In the genomic region with DNA sequence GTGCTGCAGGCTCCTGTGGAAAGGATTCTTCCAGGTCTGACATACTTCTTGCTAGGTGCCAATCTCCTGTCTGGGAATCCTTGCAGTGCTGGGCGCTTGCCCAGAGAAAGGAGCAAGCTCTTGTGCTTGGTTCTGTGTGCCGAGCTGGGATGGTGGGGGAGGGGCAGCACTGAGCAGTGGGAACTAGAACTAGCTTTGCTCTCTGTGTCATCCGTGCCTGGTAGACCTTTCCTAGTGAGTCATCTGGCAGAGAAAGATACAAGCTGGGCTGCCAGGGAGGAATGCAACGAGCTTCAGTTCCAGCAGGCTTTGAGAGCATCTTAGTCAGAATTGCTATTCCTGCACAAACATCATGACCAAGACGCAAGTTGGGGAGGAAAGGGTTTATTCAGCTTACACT, we compare ENCODE assay signal across 8 mouse cellular contexts.
DNase-seq lines count a peak whose midpoint lies in the region; ATAC-seq and TF ChIP-seq lines count a peak whose summit lies in the region.

No protein-coding gene starts in this region.

- 30% methylated on average over 5 of the region's 5 CpGs for WGBS in lung, adult 2 months
- 43% methylated on average over 5 of the region's 5 CpGs for whole genome bisulfite sequencing in intestine, embryonic 16.5 days

- DNase-seq in lung, postnatal 10 days: peak; percentile 3
- DNase-seq in lung, adult 2 months: no peak
- DNase-seq in heart, postnatal 4 days: peak; percentile 44
- DNase-seq in right cerebral cortex, adult 2 months (ENCODE audit: low spot score in 2 of 2): peak; percentile 85 to 86

- H3K27ac ChIP-seq in intestine, embryonic 16.5 days (ENCODE audit: low read length): no peak overlapping the region

- no peaks in the 10 kb centered on the region for H3K9me3 ChIP-seq in intestine, embryonic 16.5 days (ENCODE audit: control insufficient read depth, low read length)

- no peak overlapping the region for H3K9ac ChIP-seq in intestine, embryonic 16.5 days (ENCODE audit: low read depth, low read length)

- peak; percentile 74; the same call in 1 of the 2 replicates for ATAC-seq in cerebellum, adult (ENCODE audit: insufficient number of reproducible peaks, low FRiP score, low TSS enrichment)
- ATAC-seq in monocyte, adult 5-6 weeks (replicated peaks; ENCODE audit: insufficient number of reproducible peaks, low FRiP score, low TSS enrichment, poor library complexity, severe bottlenecking): no peak
- no peak for ATAC-seq in intestine, embryonic 16.5 days
- no peak for ATAC-seq in activated CD4-positive, CD25-positive, alpha-beta regulatory T cell, adult 4 months

- no peak overlapping the region for H3K4me2 ChIP-seq in intestine, embryonic 16.5 days (ENCODE audit: low read depth, low read length)

- no peaks in the 10 kb centered on the region for H3K4me1 ChIP-seq in lung, adult 2 months (ENCODE audit: control insufficient read depth, insufficient read depth, low read length)
- H3K4me1 ChIP-seq in intestine, embryonic 16.5 days (ENCODE audit: control insufficient read depth, insufficient read depth, low read length): no peaks in the 10 kb centered on the region

- no peak for TF ChIP-seq POLR2A in lung, adult 2 months (IDR thresholded peaks at IDR 0.05; ENCODE audit: borderline replicate concordance, extremely low read depth, low read depth, low read length)

- no peak overlapping the region for H3K4me3 ChIP-seq in lung, adult 2 months (replicated peaks; ENCODE audit: extremely low read depth, low read depth, low read length)
- H3K4me3 ChIP-seq in intestine, embryonic 16.5 days (ENCODE audit: low read length): no peak overlapping the region

- no peak for TF ChIP-seq CTCF in lung, adult 2 months (IDR thresholded peaks at IDR 0.05; ENCODE audit: insufficient read depth, low read length)

- H3K27me3 ChIP-seq in intestine, embryonic 16.5 days (replicated peaks; ENCODE audit: control insufficient read depth, insufficient read depth, low read length): no peaks in the 10 kb centered on the region

- no peaks in the 10 kb centered on the region for H3K36me3 ChIP-seq in intestine, embryonic 16.5 days (ENCODE audit: control insufficient read depth, insufficient read depth, low read length)
